In the genomic region with DNA sequence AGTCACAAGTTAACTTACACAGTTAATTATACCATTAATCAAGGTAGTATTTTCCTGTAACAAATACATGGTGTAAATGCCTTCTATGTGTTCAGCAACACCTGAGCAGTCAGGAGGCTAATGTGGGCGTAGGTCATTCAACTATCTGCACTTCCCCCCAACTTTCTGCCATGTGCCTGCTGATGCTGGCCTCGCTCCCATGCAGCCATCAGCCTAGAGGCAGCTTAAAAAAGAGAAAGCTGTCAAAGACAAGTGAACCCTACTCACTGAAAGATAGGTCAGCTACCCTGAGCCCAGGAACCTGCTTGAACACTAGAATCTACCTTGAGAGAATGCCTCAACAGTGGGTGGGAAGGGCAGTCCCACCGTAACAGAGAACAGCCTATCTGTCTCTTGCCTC, we compare ENCODE assay signal across 17 mouse cellular contexts.
"Had no signal": no experiment of that assay in that cellular context is flagged by ENCODE, and none has a peak within 500 bp of the region (broad histone marks: within the 10 kb centered on the region; RNA-seq: fewer than 3 reads in every experiment).

No protein-coding gene starts in this region.

- H3K36me3 ChIP-seq: kidney, embryonic 15.5 days; liver, embryonic 13.5 days; lung, embryonic 15.5 days; midbrain, embryonic 15.5 days; neural tube, embryonic 13.5 days had no signal

- H3K9ac ChIP-seq: kidney, embryonic 15.5 days; limb, embryonic 12.5 days; liver, embryonic 13.5 days; liver, postnatal 0 days; lung, embryonic 15.5 days; midbrain, embryonic 15.5 days; neural tube, embryonic 13.5 days had no signal

- ATAC-seq: liver, postnatal 0 days; midbrain, embryonic 15.5 days had no signal

- H3K4me3 ChIP-seq: kidney, embryonic 15.5 days; limb, embryonic 12.5 days; liver, embryonic 13.5 days; lung, embryonic 15.5 days; megakaryocyte, embryonic 14.5 days; midbrain, embryonic 15.5 days; neural tube, embryonic 13.5 days had no signal

- H3K4me1 ChIP-seq: midbrain, embryonic 15.5 days had no signal

- H3K27me3 ChIP-seq: kidney, embryonic 15.5 days; limb, embryonic 12.5 days; liver, embryonic 13.5 days; lung, embryonic 15.5 days; midbrain, embryonic 15.5 days; neural tube, embryonic 13.5 days had no signal

- DNase-seq: kidney, adult 2 months; kidney, postnatal 14 days; liver; liver, embryonic 13.5 days; liver, postnatal 0 days; retina, postnatal 1 day; right cerebral cortex, postnatal 4 days; thymus, adult 18-20 months; thymus, postnatal 14 days had no signal

- H3K27ac ChIP-seq: kidney, embryonic 15.5 days; limb, embryonic 12.5 days; liver, embryonic 13.5 days; lung, embryonic 15.5 days; macrophage; midbrain, embryonic 15.5 days; neural tube, embryonic 13.5 days had no signal

- H3K4me2 ChIP-seq: kidney, embryonic 15.5 days; limb, embryonic 12.5 days; liver, embryonic 13.5 days; lung, embryonic 15.5 days; midbrain, embryonic 11.5 days; midbrain, embryonic 15.5 days; neural tube, embryonic 13.5 days had no signal

- H3K9me3 ChIP-seq: kidney, embryonic 15.5 days; limb, embryonic 12.5 days; liver, embryonic 13.5 days; lung, embryonic 15.5 days; megakaryocyte, embryonic 14.5 days; midbrain, embryonic 15.5 days; neural tube, embryonic 13.5 days had no signal
